ENCODE assay signal across 20 mouse cellular contexts in genomic region chr2:91674895-91675294, GRCm38 (mm10). TPM values are rescaled to one million over a fixed set of nuclear protein-coding genes. Genes with fewer than 3 reads are reported as not detected.
DNase-seq lines count a peak whose midpoint lies in the region; ATAC-seq and TF ChIP-seq lines count a peak whose summit lies in the region.
"Had no signal": no experiment of that assay in that cellular context is flagged by ENCODE, and none has a peak within 500 bp of the region (broad histone marks: within the 10 kb centered on the region; RNA-seq: fewer than 3 reads in every experiment).

No protein-coding gene starts in this region.

- no peak overlapping the region for H3K4me2 ChIP-seq in forebrain, postnatal 0 days (ENCODE audit: low read depth)
- no peak overlapping the region for H3K4me2 ChIP-seq in hindbrain, embryonic 11.5 days (replicated peaks; ENCODE audit: low read depth, low read length)
- H3K4me2 ChIP-seq: embryonic facial prominence, embryonic 13.5 days; midbrain, embryonic 12.5 days had no signal

- H3K36me3 ChIP-seq in forebrain, postnatal 0 days (ENCODE audit: insufficient read depth) = peaks cover 89% of the 10 kb centered on the region
- peaks cover 82% of the 10 kb centered on the region for H3K36me3 ChIP-seq in forebrain, embryonic 10.5 days (replicated peaks)
- H3K36me3 ChIP-seq in hindbrain, embryonic 11.5 days (ENCODE audit: control insufficient read depth, insufficient read depth, low read length) = 0 out of 2 replicates have a peak, but pooled peaks cover 9% of the 10 kb centered on the region

- 86% methylated on average over 5 of the region's 5 CpGs for WGBS in forebrain, postnatal 0 days
- WGBS in forebrain, embryonic 10.5 days = 90% methylated on average over 5 of the region's 5 CpGs
- 98% methylated on average over 5 of the region's 5 CpGs for WGBS in hindbrain, embryonic 11.5 days

- no peaks in the 10 kb centered on the region for H3K9me3 ChIP-seq in forebrain, postnatal 0 days (ENCODE audit: low read length)
- no peaks in the 10 kb centered on the region for H3K9me3 ChIP-seq in forebrain, embryonic 10.5 days
- no peaks in the 10 kb centered on the region for H3K9me3 ChIP-seq in hindbrain, embryonic 11.5 days (ENCODE audit: control insufficient read depth, low read length)
- H3K9me3 ChIP-seq: embryonic facial prominence, embryonic 13.5 days; heart, embryonic 10.5 days; midbrain, embryonic 12.5 days had no signal

- intact Hi-C loops in left cerebral cortex, postnatal 14 days (cut with DNase I) = no loop called here

- no peaks in the 10 kb centered on the region for H3K4me1 ChIP-seq in forebrain, postnatal 0 days (ENCODE audit: insufficient read depth)
- H3K4me1 ChIP-seq in forebrain, embryonic 10.5 days = no peaks in the 10 kb centered on the region
- H3K4me1 ChIP-seq in hindbrain, embryonic 11.5 days (replicated peaks; ENCODE audit: control insufficient read depth, insufficient read depth, low read length) = no peaks in the 10 kb centered on the region
- H3K4me1 ChIP-seq: embryonic facial prominence, embryonic 13.5 days; heart, embryonic 10.5 days; midbrain, embryonic 12.5 days had no signal

- TF ChIP-seq CTCF in forebrain, postnatal 0 days (IDR thresholded peaks at IDR 0.05; ENCODE audit: low read depth) = no peak
- TF ChIP-seq CTCF in layer of hippocampus, adult 2 months (conservative IDR thresholded peaks at IDR 0.05) = no peak

- H3K9ac ChIP-seq in forebrain, postnatal 0 days = no peak overlapping the region
- no peak overlapping the region for H3K9ac ChIP-seq in hindbrain, embryonic 11.5 days (ENCODE audit: low read depth, low read length)
- H3K9ac ChIP-seq: embryonic facial prominence, embryonic 13.5 days; midbrain, embryonic 12.5 days had no signal

- H3K4me3 ChIP-seq in forebrain, postnatal 0 days (ENCODE audit: low read depth, low read length) = no peak overlapping the region
- H3K4me3 ChIP-seq in forebrain, embryonic 10.5 days = no peak overlapping the region
- no peak overlapping the region for H3K4me3 ChIP-seq in layer of hippocampus, adult 2 months
- no peak overlapping the region for H3K4me3 ChIP-seq in hindbrain, embryonic 11.5 days (ENCODE audit: low read depth, low read length)
- H3K4me3 ChIP-seq: embryonic facial prominence, embryonic 13.5 days; heart, embryonic 10.5 days; midbrain, embryonic 12.5 days had no signal

- no peaks in the 10 kb centered on the region for H3K27me3 ChIP-seq in forebrain, postnatal 0 days (ENCODE audit: insufficient read depth, low read length)
- H3K27me3 ChIP-seq in forebrain, embryonic 10.5 days (ENCODE audit: poor library complexity, severe bottlenecking) = no peaks in the 10 kb centered on the region
- H3K27me3 ChIP-seq in hindbrain, embryonic 11.5 days (ENCODE audit: control insufficient read depth, insufficient read depth, low read length) = no peaks in the 10 kb centered on the region
- H3K27me3 ChIP-seq: CH12.LX; embryonic facial prominence, embryonic 13.5 days; midbrain, embryonic 12.5 days had no signal

- H3K27ac ChIP-seq in forebrain, postnatal 0 days (ENCODE audit: low read depth, low read length) = no peak overlapping the region
- H3K27ac ChIP-seq in forebrain, embryonic 10.5 days = no peak overlapping the region
- peak overlapping the region; percentile 67 for H3K27ac ChIP-seq in layer of hippocampus, adult 2 months
- H3K27ac ChIP-seq in hindbrain, embryonic 11.5 days (ENCODE audit: low read depth, low read length) = no peak overlapping the region
- H3K27ac ChIP-seq: embryonic facial prominence, embryonic 13.5 days; heart, embryonic 10.5 days; macrophage; midbrain, embryonic 12.5 days had no signal

- no peak for ATAC-seq in forebrain, postnatal 0 days
- no peak for ATAC-seq in hindbrain, embryonic 11.5 days (ENCODE audit: low FRiP score)
- ATAC-seq in granulocyte monocyte progenitor cell, adult 5-6 weeks (replicated peaks; ENCODE audit: poor library complexity, severe bottlenecking) = no peak

- peak; percentile 7 for DNase-seq in forebrain, postnatal 0 days
- DNase-seq in forebrain, embryonic 10.5 days (ENCODE audit: extremely low spot score, low spot score) = no peak
- DNase-seq in left cerebral cortex, postnatal 14 days (ENCODE audit: low spot score in 2 of 2) = peak; percentile 48 to 74
- DNase-seq in left cerebral cortex, adult 11 months (ENCODE audit: low spot score) = no peak
- peak; percentile 36 to 75 for DNase-seq in layer of hippocampus, adult 2 months (ENCODE audit: low spot score in 2 of 2)
- peak; percentile 52 to 65 for DNase-seq in right cerebral cortex, postnatal 10 days (ENCODE audit: low spot score in 2 of 2)
- DNase-seq in hindbrain, embryonic 11.5 days (ENCODE audit: low spot score) = no peak
- DNase-seq: cerebellum, adult 11-12 months; gastrocnemius, postnatal 25 days; kidney, adult 8-10 months; liver; lung, adult 2 months; thymus, postnatal 36 days had no signal

RNA-seq across cellular contexts. Expression of gene Arhgap1, which starts 25.2 kb away (rescaled TPM):
- 81.5 and 104 TPM in 2 replicates for total RNA-seq in forebrain, postnatal 0 days (2014; rRNA removed)
- polyA plus RNA-seq in forebrain, postnatal 0 days (2015; fragmentation: Nextera tagmentation; extraction: Ambion mirVana) = 107 and 111 TPM in 2 replicates
- polyA plus RNA-seq in forebrain, embryonic 10.5 days (2016; fragmentation: Nextera tagmentation; extraction: Ambion mirVana) = 67.4 and 70.0 TPM in 2 replicates
- total RNA-seq in left cerebral cortex, postnatal 14 days (2021) = 10 to 100 TPM; 80.3 to 88.9 TPM
- 10 to 100 TPM; 65.1 to 66.2 TPM for total RNA-seq in layer of hippocampus, adult 2 months (2021)
- 79.6 and 86.8 TPM in 2 replicates for polyA plus RNA-seq in hindbrain, embryonic 11.5 days (2014; fragmentation: Nextera tagmentation; extraction: Ambion mirVana)
- 66.5 and 81.6 TPM in 2 replicates for total RNA-seq in granulocyte monocyte progenitor cell, adult 5-6 weeks (2014; fragmentation: Nextera tagmentation)
- 33.2 and 40.2 TPM in 2 replicates for total RNA-seq in granulocyte monocyte progenitor cell, adult 5-6 weeks (2017)

RNA-seq across cellular contexts. Expression of gene Zfp408, which starts 25.3 kb away (rescaled TPM):
- total RNA-seq in forebrain, postnatal 0 days (2014; rRNA removed) = 18.5 and 30.7 TPM in 2 replicates
- polyA plus RNA-seq in forebrain, postnatal 0 days (2015; fragmentation: Nextera tagmentation; extraction: Ambion mirVana) = 6.2 and 8.7 TPM in 2 replicates
- 10.1 and 11.6 TPM in 2 replicates for polyA plus RNA-seq in forebrain, embryonic 10.5 days (2016; fragmentation: Nextera tagmentation; extraction: Ambion mirVana)
- total RNA-seq in left cerebral cortex, postnatal 14 days (2021) = 10 to 100 TPM; 11.1 to 13.3 TPM
- 10 to 100 TPM; 11.0 to 12.4 TPM for total RNA-seq in layer of hippocampus, adult 2 months (2021)
- polyA plus RNA-seq in hindbrain, embryonic 11.5 days (2014; fragmentation: Nextera tagmentation; extraction: Ambion mirVana) = 6.5 and 10.2 TPM in 2 replicates
- 7.0 and 10.3 TPM in 2 replicates for total RNA-seq in granulocyte monocyte progenitor cell, adult 5-6 weeks (2014; fragmentation: Nextera tagmentation)
- 5.8 and 8.7 TPM in 2 replicates for total RNA-seq in granulocyte monocyte progenitor cell, adult 5-6 weeks (2017)

RNA-seq across cellular contexts. Expression of gene Atg13, which starts 35.5 kb away (rescaled TPM):
- total RNA-seq in forebrain, postnatal 0 days (2014; rRNA removed) = 16.2 and 28.9 TPM in 2 replicates
- 29.8 and 29.9 TPM in 2 replicates for polyA plus RNA-seq in forebrain, postnatal 0 days (2015; fragmentation: Nextera tagmentation; extraction: Ambion mirVana)
- polyA plus RNA-seq in forebrain, embryonic 10.5 days (2016; fragmentation: Nextera tagmentation; extraction: Ambion mirVana) = 20.6 and 21.6 TPM in 2 replicates
- total RNA-seq in left cerebral cortex, postnatal 14 days (2021) = 10 to 100 TPM; 73.5 to 74.6 TPM
- 10 to 100 TPM; 73.9 to 75.3 TPM for total RNA-seq in layer of hippocampus, adult 2 months (2021)
- polyA plus RNA-seq in hindbrain, embryonic 11.5 days (2014; fragmentation: Nextera tagmentation; extraction: Ambion mirVana) = 31.9 and 35.3 TPM in 2 replicates
- 25.6 and 31.5 TPM in 2 replicates for total RNA-seq in granulocyte monocyte progenitor cell, adult 5-6 weeks (2014; fragmentation: Nextera tagmentation)
- total RNA-seq in granulocyte monocyte progenitor cell, adult 5-6 weeks (2017) = 5.2 and 7.2 TPM in 2 replicates

RNA-seq across cellular contexts. Expression of gene Harbi1, which starts 35.8 kb away (rescaled TPM):
- total RNA-seq in forebrain, postnatal 0 days (2014; rRNA removed) = 13.9 TPM in 2 replicates
- 8.3 and 13.2 TPM in 2 replicates for polyA plus RNA-seq in forebrain, postnatal 0 days (2015; fragmentation: Nextera tagmentation; extraction: Ambion mirVana)
- polyA plus RNA-seq in forebrain, embryonic 10.5 days (2016; fragmentation: Nextera tagmentation; extraction: Ambion mirVana) = 22.9 and 23.2 TPM in 2 replicates
- 1 to 10 TPM; 6.5 to 8.3 TPM for total RNA-seq in left cerebral cortex, postnatal 14 days (2021)
- 1 to 10 TPM; 6.7 to 10.0 TPM for total RNA-seq in layer of hippocampus, adult 2 months (2021)
- 17.8 and 20.6 TPM in 2 replicates for polyA plus RNA-seq in hindbrain, embryonic 11.5 days (2014; fragmentation: Nextera tagmentation; extraction: Ambion mirVana)
- total RNA-seq in granulocyte monocyte progenitor cell, adult 5-6 weeks (2014; fragmentation: Nextera tagmentation) = 9.2 and 12.2 TPM in 2 replicates
- total RNA-seq in granulocyte monocyte progenitor cell, adult 5-6 weeks (2017) = 10.0 and 18.2 TPM in 2 replicates

RNA-seq across cellular contexts. Expression of gene F2, which starts 38.7 kb away (rescaled TPM):
- total RNA-seq in forebrain, postnatal 0 days (2014; rRNA removed) = 0.15 TPM in 1 of 2 replicates, not detected in the other
- 0.14 TPM in 1 of 2 replicates, not detected in the other for polyA plus RNA-seq in forebrain, postnatal 0 days (2015; fragmentation: Nextera tagmentation; extraction: Ambion mirVana)
- polyA plus RNA-seq in forebrain, embryonic 10.5 days (2016; fragmentation: Nextera tagmentation; extraction: Ambion mirVana) = 0.06 TPM in 1 of 2 replicates, not detected in the other
- under 1 TPM in 1 of 2 experiments, not detected in 1; 0.18 TPM for total RNA-seq in left cerebral cortex, postnatal 14 days (2021)
- under 1 TPM in 1 of 2 experiments, not detected in 1; 0.27 TPM for total RNA-seq in layer of hippocampus, adult 2 months (2021)
- 0.27 and 0.29 TPM in 2 replicates for polyA plus RNA-seq in hindbrain, embryonic 11.5 days (2014; fragmentation: Nextera tagmentation; extraction: Ambion mirVana)
- total RNA-seq in granulocyte monocyte progenitor cell, adult 5-6 weeks (2014; fragmentation: Nextera tagmentation) = not detected in 2 replicates
- not detected in 2 replicates for total RNA-seq in granulocyte monocyte progenitor cell, adult 5-6 weeks (2017)
- total RNA-seq: heart, postnatal 25 days had no signal
- polyA plus RNA-seq: macrophage; midbrain, embryonic 12.5 days had no signal

Comparison
In these comparisons a context has a peak if more than half of its experiments do, and no peak if none do; other contexts are left out.
1. DNase-seq: peak in forebrain, postnatal 0 days (single experiment), left cerebral cortex, postnatal 14 days (2 of 2), layer of hippocampus, adult 2 months (2 of 2) and right cerebral cortex, postnatal 10 days (2 of 2); none in forebrain, embryonic 10.5 days (single experiment), left cerebral cortex, adult 11 months (single experiment) and hindbrain, embryonic 11.5 days (single experiment).